Mouse (Mus musculus): ENCODE data around the gene Pglyrp2.

- no peak for TF ChIP-seq GATA2 (IDR thresholded peaks at IDR 0.05; ENCODE audit: borderline replicate concordance, low read depth, low read length)
- no peak for TF ChIP-seq GATA1 (IDR thresholded peaks at IDR 0.05; ENCODE audit: borderline replicate concordance, low read length)
- TF ChIP-seq CTCF (IDR thresholded peaks at IDR 0.05; ENCODE audit: low read depth, low read length) = no peak
Measured at GRCm38 (mm10) chr17:32450844-32451537, 27.0 kb upstream of the Pglyrp2 start.
